Mouse (Mus musculus): ENCODE data around the gene Scfd2. TPM values are rescaled to one million over a fixed set of nuclear protein-coding genes. Genes with fewer than 3 reads are reported as not detected.

Scfd2 gene
- total RNA-seq (2017), result 11.6 and 18.9 TPM in 2 replicates

GRCm38 (mm10) chr5:74531630-74532280, at the start of gene Scfd2:
Gene Scfd2, minus strand, starts transcription at chr5:74531759.
- ATAC-seq (replicated peaks in 1 of 2; ENCODE audit: insufficient read depth in 1 of 2, low FRiP score in 2 of 2, low TSS enrichment in 1 of 2, low read depth in 1 of 2, poor library complexity in 2 of 2, severe bottlenecking in 2 of 2), result peak; percentile 94 to 95

GRCm38 (mm10) chr5:74571767-74572166, 40.2 kb upstream of the Scfd2 start:
- ATAC-seq (replicated peaks in 1 of 2; ENCODE audit: insufficient read depth in 1 of 2, low FRiP score in 2 of 2, low TSS enrichment in 1 of 2, low read depth in 1 of 2, poor library complexity in 2 of 2, severe bottlenecking in 2 of 2), result no peak

GRCm38 (mm10) chr5:74561151-74561550, 29.6 kb upstream of the Scfd2 start:
- ATAC-seq (replicated peaks in 1 of 2; ENCODE audit: insufficient read depth in 1 of 2, low FRiP score in 2 of 2, low TSS enrichment in 1 of 2, low read depth in 1 of 2, poor library complexity in 2 of 2, severe bottlenecking in 2 of 2), result no peak

- ATAC-seq (replicated peaks in 1 of 2; ENCODE audit: insufficient read depth in 1 of 2, low FRiP score in 2 of 2, low TSS enrichment in 1 of 2, low read depth in 1 of 2, poor library complexity in 2 of 2, severe bottlenecking in 2 of 2), result no peak
These were observed 18.0 kb upstream of the Scfd2 start for GRCm38 (mm10) chr5:74549566-74549965.

GRCm38 (mm10) chr5:74545606-74546005, 14.0 kb upstream of the Scfd2 start:
- no peak for ATAC-seq (replicated peaks in 1 of 2; ENCODE audit: insufficient read depth in 1 of 2, low FRiP score in 2 of 2, low TSS enrichment in 1 of 2, low read depth in 1 of 2, poor library complexity in 2 of 2, severe bottlenecking in 2 of 2)

- ATAC-seq (replicated peaks in 1 of 2; ENCODE audit: insufficient read depth in 1 of 2, low FRiP score in 2 of 2, low TSS enrichment in 1 of 2, low read depth in 1 of 2, poor library complexity in 2 of 2, severe bottlenecking in 2 of 2), result no peak
These were observed 4.8 kb upstream of the Scfd2 start for GRCm38 (mm10) chr5:74536180-74536947.

GRCm38 (mm10) chr5:74535240-74536021, 3.9 kb upstream of the Scfd2 start, which contains the start of gene Fip1l1:
Gene Fip1l1, plus strand, starts transcription at chr5:74535449.
- ATAC-seq (replicated peaks in 1 of 2; ENCODE audit: insufficient read depth in 1 of 2, low FRiP score in 2 of 2, low TSS enrichment in 1 of 2, low read depth in 1 of 2, poor library complexity in 2 of 2, severe bottlenecking in 2 of 2), result peak; percentile 60 to 74

GRCm38 (mm10) chr5:74530785-74531184, 774 bp downstream of the Scfd2 start:
- no peak for ATAC-seq (replicated peaks in 1 of 2; ENCODE audit: insufficient read depth in 1 of 2, low FRiP score in 2 of 2, low TSS enrichment in 1 of 2, low read depth in 1 of 2, poor library complexity in 2 of 2, severe bottlenecking in 2 of 2)

GRCm38 (mm10) chr5:74527025-74527424, 4.5 kb downstream of the Scfd2 start:
- ATAC-seq (replicated peaks in 1 of 2; ENCODE audit: insufficient read depth in 1 of 2, low FRiP score in 2 of 2, low TSS enrichment in 1 of 2, low read depth in 1 of 2, poor library complexity in 2 of 2, severe bottlenecking in 2 of 2), result no peak

GRCm38 (mm10) chr5:74511686-74512085, 19.9 kb downstream of the Scfd2 start:
- ATAC-seq (replicated peaks in 1 of 2; ENCODE audit: insufficient read depth in 1 of 2, low FRiP score in 2 of 2, low TSS enrichment in 1 of 2, low read depth in 1 of 2, poor library complexity in 2 of 2, severe bottlenecking in 2 of 2), result no peak

- ATAC-seq (replicated peaks in 1 of 2; ENCODE audit: insufficient read depth in 1 of 2, low FRiP score in 2 of 2, low TSS enrichment in 1 of 2, low read depth in 1 of 2, poor library complexity in 2 of 2, severe bottlenecking in 2 of 2), result no peak
These were observed 38.9 kb downstream of the Scfd2 start for GRCm38 (mm10) chr5:74492705-74493104.

GRCm38 (mm10) chr5:74484646-74485045, 46.9 kb downstream of the Scfd2 start:
- ATAC-seq (replicated peaks in 1 of 2; ENCODE audit: insufficient read depth in 1 of 2, low FRiP score in 2 of 2, low TSS enrichment in 1 of 2, low read depth in 1 of 2, poor library complexity in 2 of 2, severe bottlenecking in 2 of 2), result no peak

- no peak for ATAC-seq (replicated peaks in 1 of 2; ENCODE audit: insufficient read depth in 1 of 2, low FRiP score in 2 of 2, low TSS enrichment in 1 of 2, low read depth in 1 of 2, poor library complexity in 2 of 2, severe bottlenecking in 2 of 2)
These were observed 48.9 kb downstream of the Scfd2 start for GRCm38 (mm10) chr5:74482633-74483032.

- ATAC-seq (replicated peaks in 1 of 2; ENCODE audit: insufficient read depth in 1 of 2, low FRiP score in 2 of 2, low TSS enrichment in 1 of 2, low read depth in 1 of 2, poor library complexity in 2 of 2, severe bottlenecking in 2 of 2), result no peak
These were observed 49.5 kb downstream of the Scfd2 start for GRCm38 (mm10) chr5:74482034-74482433.

- no peak for ATAC-seq (replicated peaks in 1 of 2; ENCODE audit: insufficient read depth in 1 of 2, low FRiP score in 2 of 2, low TSS enrichment in 1 of 2, low read depth in 1 of 2, poor library complexity in 2 of 2, severe bottlenecking in 2 of 2)
These were observed 51.1 kb downstream of the Scfd2 start for GRCm38 (mm10) chr5:74480409-74480808.

GRCm38 (mm10) chr5:74479947-74480346, 51.6 kb downstream of the Scfd2 start:
- no peak for ATAC-seq (replicated peaks in 1 of 2; ENCODE audit: insufficient read depth in 1 of 2, low FRiP score in 2 of 2, low TSS enrichment in 1 of 2, low read depth in 1 of 2, poor library complexity in 2 of 2, severe bottlenecking in 2 of 2)

GRCm38 (mm10) chr5:74479157-74479556, 52.4 kb downstream of the Scfd2 start:
- no peak for ATAC-seq (replicated peaks in 1 of 2; ENCODE audit: insufficient read depth in 1 of 2, low FRiP score in 2 of 2, low TSS enrichment in 1 of 2, low read depth in 1 of 2, poor library complexity in 2 of 2, severe bottlenecking in 2 of 2)

- no peak for ATAC-seq (replicated peaks in 1 of 2; ENCODE audit: insufficient read depth in 1 of 2, low FRiP score in 2 of 2, low TSS enrichment in 1 of 2, low read depth in 1 of 2, poor library complexity in 2 of 2, severe bottlenecking in 2 of 2)
These were observed 55.0 kb downstream of the Scfd2 start for GRCm38 (mm10) chr5:74476551-74476950.
